ENCODE assay signal across 8 mouse cellular contexts in the genomic region with DNA sequence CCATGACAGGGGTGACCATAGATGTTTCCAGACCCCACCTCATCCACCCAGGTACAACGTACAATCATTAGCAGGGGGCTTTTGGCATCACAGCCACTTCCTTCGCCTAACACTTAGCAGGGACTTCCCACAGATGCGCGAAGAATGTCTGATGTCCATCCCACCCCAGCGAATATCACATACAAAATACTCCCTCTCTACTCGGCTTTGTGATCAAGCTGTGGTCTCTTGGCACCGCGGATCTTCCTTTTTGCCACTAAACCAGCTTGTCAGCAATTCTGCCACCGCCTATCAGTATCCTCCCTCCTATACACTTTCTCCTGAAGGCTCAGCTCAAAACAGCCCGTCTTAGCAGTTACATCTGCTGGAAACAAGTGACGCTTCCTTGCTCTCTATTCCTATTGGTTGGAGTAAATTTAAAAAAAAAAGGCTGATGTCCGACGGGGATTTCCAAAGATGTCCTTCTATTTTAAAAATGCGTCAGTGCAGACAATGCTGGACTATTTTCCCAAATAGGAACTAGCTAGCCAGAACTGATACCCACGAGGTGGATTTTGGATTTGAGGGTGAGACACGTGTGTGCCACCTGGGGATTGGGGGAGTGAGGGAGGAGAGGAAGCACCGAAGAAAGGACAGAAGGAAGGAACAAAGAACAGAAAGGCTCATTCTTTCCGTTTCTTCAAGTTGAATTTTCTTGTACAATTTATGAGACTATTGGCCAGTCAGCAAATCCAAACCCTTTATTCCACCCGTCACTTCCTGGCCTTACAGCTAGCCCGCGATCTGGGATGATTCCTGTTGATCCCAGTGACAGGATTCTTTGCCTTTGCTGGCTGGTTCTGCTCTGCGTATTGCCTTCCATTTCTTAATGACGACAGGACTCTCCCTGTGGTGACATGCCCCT. TPM values are rescaled to one million over a fixed set of nuclear protein-coding genes. Genes with fewer than 3 reads are reported as not detected.
A peak's percentile ranks its signal among the peaks of the same experiment; 100 is the strongest.
DNase-seq lines count a peak whose midpoint lies in the region; ATAC-seq lines count a peak whose summit lies in the region.

No protein-coding gene starts in this region.

- peak; percentile 52 for DNase-seq in ovary, postnatal 14 days (ENCODE audit: low spot score)
- no peak for DNase-seq in ovary, postnatal 10 days (ENCODE audit: low spot score)
- DNase-seq in c-Kit-positive CD71-positive TER-119-positive erythroid progenitor cells, embryonic 14.5 days (ENCODE audit: low spot score): peak; percentile 39
- peak; percentile 44 to 76 for DNase-seq in kidney, adult 8-10 months
- no peak for DNase-seq in gastrocnemius, postnatal 14 days

- H3K27me3 ChIP-seq in heart, embryonic 11.5 days (ENCODE audit: control insufficient read depth, insufficient read depth, low read length): peaks cover 6% of the 10 kb centered on the region
- H3K27me3 ChIP-seq in liver, embryonic 16.5 days (ENCODE audit: control insufficient read depth, insufficient read depth, low read depth, low read length): no peaks in the 10 kb centered on the region; the same call in 1 of the 2 replicates
- no peaks in the 10 kb centered on the region for H3K27me3 ChIP-seq in neural tube, embryonic 12.5 days (replicated peaks)

- H3K9me3 ChIP-seq in heart, embryonic 11.5 days (replicated peaks; ENCODE audit: control insufficient read depth, low read length): no peaks in the 10 kb centered on the region
- H3K9me3 ChIP-seq in liver, embryonic 16.5 days (replicated peaks; ENCODE audit: control insufficient read depth, low read length): no peaks in the 10 kb centered on the region; the same call in 1 of the 2 replicates
- no peaks in the 10 kb centered on the region for H3K9me3 ChIP-seq in neural tube, embryonic 12.5 days

- 25% methylated on average over 23 of the region's 23 CpGs for WGBS in heart, embryonic 11.5 days (ENCODE audit: insufficient replicate concordance)
- 19% methylated on average over 23 of the region's 23 CpGs for WGBS in liver, embryonic 16.5 days (ENCODE audit: insufficient replicate concordance)
- 22% methylated on average over 23 of the region's 23 CpGs for WGBS in neural tube, embryonic 12.5 days

- no peaks in the 10 kb centered on the region for H3K4me1 ChIP-seq in heart, embryonic 11.5 days (ENCODE audit: control insufficient read depth, insufficient read depth, low read length)
- no peaks in the 10 kb centered on the region for H3K4me1 ChIP-seq in liver, embryonic 16.5 days (ENCODE audit: control insufficient read depth, low read depth, low read length)
- H3K4me1 ChIP-seq in neural tube, embryonic 12.5 days: no peaks in the 10 kb centered on the region; the same call in 1 of the 2 replicates

- H3K36me3 ChIP-seq in heart, embryonic 11.5 days (ENCODE audit: control insufficient read depth, insufficient read depth, low read length): no peaks in the 10 kb centered on the region
- H3K36me3 ChIP-seq in liver, embryonic 16.5 days (ENCODE audit: control insufficient read depth, insufficient read depth): no peaks in the 10 kb centered on the region
- no peaks in the 10 kb centered on the region for H3K36me3 ChIP-seq in neural tube, embryonic 12.5 days

- no peak overlapping the region for H3K9ac ChIP-seq in heart, embryonic 11.5 days (ENCODE audit: low read depth, low read length)
- H3K9ac ChIP-seq in liver, embryonic 16.5 days (ENCODE audit: low read depth, low read length): no peak overlapping the region
- peak overlapping the region; percentile 26; the same call in 1 of the 2 replicates for H3K9ac ChIP-seq in neural tube, embryonic 12.5 days

- no peak overlapping the region for H3K27ac ChIP-seq in heart, embryonic 11.5 days (ENCODE audit: low read depth, low read length)
- H3K27ac ChIP-seq in liver, embryonic 16.5 days (ENCODE audit: low read length): no peak overlapping the region
- no peak overlapping the region for H3K27ac ChIP-seq in neural tube, embryonic 12.5 days

- peak overlapping the region; percentile 26 for H3K4me3 ChIP-seq in heart, embryonic 11.5 days (ENCODE audit: low read depth, low read length)
- no peak overlapping the region for H3K4me3 ChIP-seq in liver, embryonic 16.5 days (ENCODE audit: low read depth, low read length)
- peak overlapping the region; percentile 18; the same call in 1 of the 2 replicates for H3K4me3 ChIP-seq in neural tube, embryonic 12.5 days

- intact Hi-C loops in gastrocnemius, postnatal 14 days (cut with DNase I; ENCODE audit: low total_unique reads): no loop called here

- peak overlapping the region; percentile 59 for H3K4me2 ChIP-seq in heart, embryonic 11.5 days
- H3K4me2 ChIP-seq in liver, embryonic 16.5 days (ENCODE audit: low read depth, low read length): peak overlapping the region; percentile 12; the same call in 1 of the 2 replicates
- peak overlapping the region; percentile 57 for H3K4me2 ChIP-seq in neural tube, embryonic 12.5 days (replicated peaks)

- no peak for ATAC-seq in heart, embryonic 11.5 days (replicated peaks; ENCODE audit: insufficient number of reproducible peaks, low FRiP score, low TSS enrichment)
- ATAC-seq in liver, embryonic 16.5 days (ENCODE audit: low read depth): no peak
- peak; percentile 77; the same call in 1 of the 2 replicates for ATAC-seq in neural tube, embryonic 12.5 days (ENCODE audit: low FRiP score, low read depth)

RNA-seq across cellular contexts. Expression of a gene that starts 8.5 kb away (rescaled TPM):
- polyA plus RNA-seq in heart, embryonic 11.5 days (2014; fragmentation: Nextera tagmentation; extraction: Ambion mirVana): not detected in 2 replicates
- polyA plus RNA-seq in liver, embryonic 16.5 days (2015; fragmentation: Nextera tagmentation; extraction: Ambion mirVana): 4.3 and 4.7 TPM in 2 replicates
- polyA plus RNA-seq in neural tube, embryonic 12.5 days (2016; fragmentation: Nextera tagmentation; extraction: Ambion mirVana): 0.16 TPM in 1 of 2 replicates, not detected in the other
- 1 to 10 TPM; 2.8 to 3.9 TPM for total RNA-seq in gastrocnemius, postnatal 14 days (2021)

RNA-seq across cellular contexts. Expression of a gene that starts 9.5 kb away (rescaled TPM):
- polyA plus RNA-seq in heart, embryonic 11.5 days (2014; fragmentation: Nextera tagmentation; extraction: Ambion mirVana): 1.5 and 2.3 TPM in 2 replicates
- polyA plus RNA-seq in liver, embryonic 16.5 days (2015; fragmentation: Nextera tagmentation; extraction: Ambion mirVana): 3.1 and 3.2 TPM in 2 replicates
- polyA plus RNA-seq in neural tube, embryonic 12.5 days (2016; fragmentation: Nextera tagmentation; extraction: Ambion mirVana): 1.8 and 2.3 TPM in 2 replicates
- 1 to 10 TPM; 2.8 to 3.7 TPM for total RNA-seq in gastrocnemius, postnatal 14 days (2021)

RNA-seq across cellular contexts. Expression of a gene that starts 29.3 kb away (rescaled TPM):
- not detected in 2 replicates for polyA plus RNA-seq in heart, embryonic 11.5 days (2014; fragmentation: Nextera tagmentation; extraction: Ambion mirVana)
- not detected in 2 replicates for polyA plus RNA-seq in liver, embryonic 16.5 days (2015; fragmentation: Nextera tagmentation; extraction: Ambion mirVana)
- 0.20 TPM in 1 of 2 replicates, not detected in the other for polyA plus RNA-seq in neural tube, embryonic 12.5 days (2016; fragmentation: Nextera tagmentation; extraction: Ambion mirVana)
- not detected for total RNA-seq in gastrocnemius, postnatal 14 days (2021)

RNA-seq across cellular contexts. Expression of a gene that starts 38.7 kb away (rescaled TPM):
- polyA plus RNA-seq in heart, embryonic 11.5 days (2014; fragmentation: Nextera tagmentation; extraction: Ambion mirVana): 11.7 and 13.5 TPM in 2 replicates
- polyA plus RNA-seq in liver, embryonic 16.5 days (2015; fragmentation: Nextera tagmentation; extraction: Ambion mirVana): 8.9 and 12.0 TPM in 2 replicates
- 1.6 and 2.2 TPM in 2 replicates for polyA plus RNA-seq in neural tube, embryonic 12.5 days (2016; fragmentation: Nextera tagmentation; extraction: Ambion mirVana)
- 1 to 10 TPM; 2.8 to 3.1 TPM for total RNA-seq in gastrocnemius, postnatal 14 days (2021)

RNA-seq across cellular contexts. Expression of a gene that starts 57.4 kb away (rescaled TPM):
- not detected in 2 replicates for polyA plus RNA-seq in heart, embryonic 11.5 days (2014; fragmentation: Nextera tagmentation; extraction: Ambion mirVana)
- 0.44 and 0.54 TPM in 2 replicates for polyA plus RNA-seq in liver, embryonic 16.5 days (2015; fragmentation: Nextera tagmentation; extraction: Ambion mirVana)
- polyA plus RNA-seq in neural tube, embryonic 12.5 days (2016; fragmentation: Nextera tagmentation; extraction: Ambion mirVana): not detected in 2 replicates
- under 1 TPM in 1 of 2 experiments, not detected in 1; 0.13 TPM for total RNA-seq in gastrocnemius, postnatal 14 days (2021)

Comparison
In these comparisons a context has a peak if more than half of its experiments do, and no peak if none do; other contexts are left out.
1. DNase-seq: peak in ovary, postnatal 14 days (single experiment), c-Kit-positive CD71-positive TER-119-positive erythroid progenitor cells, embryonic 14.5 days (single experiment) and kidney, adult 8-10 months (2 of 2); none in ovary, postnatal 10 days (single experiment) and gastrocnemius, postnatal 14 days (single experiment).
2. Peak in every context shown above with its lines, with median percentiles within 50 percentile points of each other: H3K4me2 ChIP-seq.